Mouse (Mus musculus) right cerebral cortex, postnatal 4 days (tissue): Measurements from ENCODE around the gene Arhgdig.
"Not testable (repeated sequence)": the region's sequence is repeated elsewhere in the genome, so short reads cannot be mapped to it uniquely, and the experiment has no call there.

Experiments
- DNase-seq: peaks from one replicate; pipeline ENCODE4 v3.0.0-alpha.2; 2022

Arhgdig gene

GRCm38 (mm10) chr17:26203321-26203811 is 4.2 kb downstream of the Arhgdig start:
- DNase-seq, result peak; percentile 44

DNA sequence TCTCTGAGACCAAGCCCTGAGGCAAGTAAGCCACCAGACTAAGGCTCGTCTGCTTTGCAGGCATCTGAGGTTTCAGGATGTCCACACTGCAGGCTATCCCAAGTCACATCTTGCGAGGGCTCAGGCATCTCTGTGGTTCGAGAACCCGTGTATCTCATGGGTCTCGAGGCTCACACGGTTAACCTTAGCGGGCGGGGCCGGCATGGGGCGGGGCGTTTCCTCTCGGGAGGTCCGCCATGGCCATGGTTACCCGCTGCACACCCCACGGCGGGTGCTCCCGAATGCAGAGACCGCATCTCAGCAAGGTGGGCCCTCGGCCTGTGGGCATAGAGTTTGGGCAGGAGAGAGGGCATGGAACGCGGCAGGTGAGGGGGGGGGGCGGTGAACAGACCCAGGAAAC is 4.8 kb downstream of the Arhgdig start, which contains the start of gene Rgs11:
Gene Rgs11 (plus strand): TSS at position 215 of the 400 bp plus-strand sequence.
- DNase-seq, result peak; percentile 48

DNA sequence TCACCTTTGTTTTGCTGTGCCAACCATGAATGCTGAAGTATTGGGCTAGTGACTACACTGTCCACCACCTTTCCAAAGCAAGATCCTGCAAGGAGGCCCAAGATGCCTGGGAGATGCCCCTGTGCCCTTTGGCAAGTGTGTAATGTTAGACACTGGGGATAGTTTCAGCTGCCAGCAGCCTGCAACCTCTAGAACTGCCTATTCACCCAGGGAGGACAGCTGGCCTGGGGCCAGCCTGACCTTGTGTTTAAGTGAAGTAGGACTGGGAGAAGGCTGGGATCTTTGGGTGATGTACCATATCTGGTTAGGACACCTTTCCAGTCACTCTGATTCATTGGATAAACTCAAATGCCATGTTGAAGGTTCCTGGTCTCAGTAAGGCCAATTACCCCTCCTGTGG is 5.6 kb downstream of the Arhgdig start:
- DNase-seq, result no peak

DNA sequence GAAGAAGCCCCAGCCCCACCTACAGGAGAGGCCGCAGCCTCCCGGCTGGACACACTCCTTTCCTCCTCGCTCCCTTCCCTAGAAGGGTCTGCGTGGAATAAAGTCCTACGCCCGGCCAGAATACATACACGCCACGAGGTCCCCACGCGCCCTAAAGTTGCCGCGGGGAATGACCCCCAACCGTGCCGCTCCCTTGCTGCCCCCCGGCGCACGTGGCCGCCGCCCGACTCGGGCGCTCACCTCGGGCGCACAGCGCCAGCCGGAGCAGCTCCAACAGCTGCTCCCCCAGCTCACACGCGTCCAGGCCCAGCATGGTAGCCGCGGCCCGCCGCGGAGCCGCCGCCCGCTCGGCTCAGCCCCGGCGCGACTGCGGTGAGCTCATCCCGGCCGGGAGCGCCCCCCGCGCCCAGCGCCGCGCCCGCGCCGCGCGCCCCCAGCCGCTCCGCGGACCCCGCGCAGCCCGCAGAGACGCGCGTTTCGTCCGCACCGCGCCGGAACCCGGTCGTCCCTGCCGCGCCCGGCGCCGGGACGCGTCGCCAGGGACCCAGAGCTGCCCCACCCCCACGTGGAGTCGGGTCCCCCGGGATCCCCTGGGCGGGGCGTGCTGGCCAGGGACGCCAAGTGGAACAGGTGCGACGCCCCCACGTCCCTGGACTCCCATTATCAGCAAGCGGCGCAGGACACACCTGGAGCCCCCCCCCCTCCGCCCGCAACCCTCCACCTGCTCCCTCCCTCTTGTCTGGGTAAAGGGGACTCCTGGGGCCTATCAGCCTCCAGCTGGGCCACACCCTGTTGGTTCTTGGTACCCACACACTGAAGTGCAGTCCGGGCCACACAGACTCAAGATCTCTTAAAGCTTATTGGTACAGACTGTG is 6.5 kb downstream of the Arhgdig start:
- DNase-seq, result peak; percentile 52

DNA sequence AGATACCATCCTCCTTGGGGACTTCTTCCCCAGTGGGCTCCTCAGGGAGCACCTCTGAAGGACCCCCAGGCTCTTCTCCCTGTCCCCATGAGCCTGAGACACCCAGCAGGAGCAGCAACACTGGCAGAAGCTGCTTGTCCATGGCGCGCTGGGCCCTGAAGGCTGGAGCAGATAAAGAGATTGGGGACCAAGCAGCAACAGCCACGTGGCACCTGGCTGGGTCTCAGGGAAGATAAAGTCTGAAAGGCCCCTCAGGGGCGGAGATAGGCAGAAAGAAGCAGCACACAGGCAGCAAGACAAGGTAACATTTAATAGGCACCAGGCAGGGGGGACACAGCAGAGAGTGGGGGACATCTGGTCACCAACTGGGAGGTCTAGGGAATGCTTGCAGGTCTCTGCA is 8.7 kb downstream of the Arhgdig start, which contains the start of gene Pdia2:
Gene Pdia2 (minus strand): TSS at position 196 of the 400 bp plus-strand sequence.
- no peak for DNase-seq

GRCm38 (mm10) chr17:26192481-26193190 is 14.9 kb downstream of the Arhgdig start:
- no peak for DNase-seq

DNA sequence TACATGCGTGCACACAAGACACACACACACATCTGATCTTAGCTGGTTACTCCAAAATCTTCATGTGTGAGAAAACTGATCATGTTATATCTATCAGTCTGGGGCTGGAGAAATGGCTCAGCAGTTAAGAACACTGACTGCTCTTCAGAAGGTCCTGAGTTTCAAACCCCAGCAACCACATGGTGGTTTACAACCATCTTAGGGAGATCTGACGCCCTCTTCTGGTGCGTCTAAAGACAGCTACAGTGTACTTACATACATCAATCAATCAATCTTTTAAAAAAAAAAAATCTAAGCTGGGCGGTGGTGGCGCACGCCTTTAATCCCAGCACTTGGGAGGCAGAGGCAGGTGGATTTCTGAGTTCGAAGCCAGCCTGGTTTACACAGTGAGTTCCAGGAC is 16.1 kb downstream of the Arhgdig start:
- DNase-seq, result not testable (repeated sequence)

DNA sequence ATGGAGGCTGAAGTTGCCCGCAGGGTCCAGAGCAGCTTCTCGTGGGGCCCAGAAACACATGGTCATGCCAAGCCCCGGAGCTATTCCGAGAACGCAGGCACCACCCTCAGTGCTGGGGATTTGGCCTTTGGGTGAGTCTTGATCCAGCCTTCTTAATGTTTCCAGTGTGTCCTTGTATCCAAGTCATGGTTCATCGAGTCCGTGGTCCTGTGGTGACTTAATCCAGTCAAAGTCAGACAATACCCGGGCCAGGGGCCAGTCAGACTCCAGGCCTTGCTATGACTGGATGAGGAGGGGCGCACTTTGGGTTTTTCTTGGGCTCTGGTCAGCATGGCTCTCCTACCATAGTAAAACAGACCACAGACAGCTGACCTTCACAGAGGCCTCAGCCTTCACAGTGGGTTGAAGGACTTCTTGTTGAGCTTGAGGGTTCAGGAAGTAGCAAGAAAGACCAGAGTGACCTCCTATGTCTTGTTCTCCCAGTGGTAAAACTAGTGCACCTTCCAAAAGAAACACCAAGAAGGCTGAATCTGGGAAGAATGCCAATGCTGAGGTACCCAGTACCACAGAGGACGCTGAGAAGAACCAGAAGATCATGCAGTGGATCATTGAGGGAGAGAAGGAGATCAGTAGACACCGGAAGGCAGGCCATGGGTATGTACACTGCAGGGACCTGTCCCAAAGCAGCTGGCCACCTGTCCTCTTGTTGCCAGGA is 19.3 kb downstream of the Arhgdig start:
- no peak for DNase-seq

GRCm38 (mm10) chr17:26187592-26187991 is 20.0 kb downstream of the Arhgdig start:
- no peak for DNase-seq

DNA sequence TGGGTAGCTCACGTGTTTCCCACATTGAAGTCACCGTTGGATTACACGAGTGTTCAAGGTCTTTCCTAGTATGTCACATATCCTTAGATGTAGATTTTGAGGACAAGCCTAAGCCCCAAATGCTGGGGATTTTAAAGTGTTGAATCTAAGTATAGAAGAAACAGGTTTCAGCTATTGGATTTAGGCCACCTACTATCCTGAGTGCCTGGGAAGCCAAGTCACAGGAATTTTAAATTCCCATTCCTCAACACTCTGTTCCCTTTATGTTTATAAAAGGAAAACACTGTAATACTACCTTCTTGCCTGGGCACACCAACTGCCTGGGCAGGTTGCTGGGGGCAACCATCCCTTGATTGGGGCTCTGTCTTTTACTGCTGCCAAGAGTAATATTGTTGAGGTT is 26.4 kb downstream of the Arhgdig start:
- DNase-seq, result no peak

DNA sequence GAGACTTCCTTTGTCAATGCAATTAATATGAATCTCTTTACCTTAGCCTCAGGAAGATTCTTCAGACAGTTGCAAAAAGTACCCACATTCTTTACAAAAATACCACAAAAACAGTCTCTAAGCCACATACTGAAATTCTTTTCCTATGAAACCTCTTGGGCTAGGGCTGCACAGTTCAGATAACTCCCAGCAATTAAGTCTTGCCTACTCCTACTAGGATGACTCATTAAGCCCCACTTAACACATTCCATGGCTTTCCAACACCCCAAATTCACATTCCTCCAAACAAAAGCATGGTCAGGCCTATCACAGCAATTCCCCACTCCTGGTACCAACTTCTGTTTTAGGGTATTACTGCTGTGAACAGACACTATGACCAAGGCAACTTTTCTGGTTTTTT is 29.0 kb downstream of the Arhgdig start:
- no peak for DNase-seq

DNA sequence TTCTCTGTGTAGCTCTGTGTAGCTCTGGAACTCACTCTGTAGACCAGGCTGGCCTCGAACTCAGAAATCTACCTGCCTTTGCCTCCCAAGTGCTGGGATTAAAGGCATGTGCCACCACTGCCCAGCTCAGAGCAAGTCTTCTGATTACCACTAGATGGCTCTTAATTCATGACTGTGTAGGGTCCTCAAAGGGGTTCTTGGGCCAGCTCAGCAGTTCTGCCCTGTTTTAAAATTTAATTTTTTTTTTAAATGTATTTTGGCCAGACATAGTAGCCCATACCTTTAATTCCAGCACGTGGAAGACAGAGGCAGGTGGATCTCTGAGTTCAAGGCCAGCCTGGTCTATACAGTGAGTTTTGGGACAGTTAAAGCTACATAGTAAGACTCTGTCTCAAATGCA is 32.3 kb downstream of the Arhgdig start:
- DNase-seq, result not testable (repeated sequence)

DNA sequence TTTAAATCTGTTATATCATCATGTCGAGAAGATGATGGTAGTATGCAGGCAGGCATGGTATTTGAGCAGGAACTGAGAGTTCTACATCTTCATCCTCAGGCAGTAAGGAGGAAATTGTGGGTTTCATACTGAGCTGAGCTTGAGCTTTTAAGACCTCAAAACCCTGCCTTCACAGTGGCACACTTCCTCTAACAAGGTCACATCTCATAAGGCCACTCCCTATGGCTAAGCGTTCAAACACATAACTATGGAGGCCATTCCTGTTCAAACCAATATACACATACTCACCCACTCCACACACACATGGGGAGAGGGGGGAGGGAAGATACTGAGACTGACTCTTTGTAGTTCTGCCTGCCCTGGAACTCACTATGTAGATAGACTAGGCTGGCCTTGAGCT is 39.5 kb downstream of the Arhgdig start:
- no peak for DNase-seq

GRCm38 (mm10) chr17:26162736-26163135 is 44.9 kb downstream of the Arhgdig start:
- DNase-seq, result no peak

DNA sequence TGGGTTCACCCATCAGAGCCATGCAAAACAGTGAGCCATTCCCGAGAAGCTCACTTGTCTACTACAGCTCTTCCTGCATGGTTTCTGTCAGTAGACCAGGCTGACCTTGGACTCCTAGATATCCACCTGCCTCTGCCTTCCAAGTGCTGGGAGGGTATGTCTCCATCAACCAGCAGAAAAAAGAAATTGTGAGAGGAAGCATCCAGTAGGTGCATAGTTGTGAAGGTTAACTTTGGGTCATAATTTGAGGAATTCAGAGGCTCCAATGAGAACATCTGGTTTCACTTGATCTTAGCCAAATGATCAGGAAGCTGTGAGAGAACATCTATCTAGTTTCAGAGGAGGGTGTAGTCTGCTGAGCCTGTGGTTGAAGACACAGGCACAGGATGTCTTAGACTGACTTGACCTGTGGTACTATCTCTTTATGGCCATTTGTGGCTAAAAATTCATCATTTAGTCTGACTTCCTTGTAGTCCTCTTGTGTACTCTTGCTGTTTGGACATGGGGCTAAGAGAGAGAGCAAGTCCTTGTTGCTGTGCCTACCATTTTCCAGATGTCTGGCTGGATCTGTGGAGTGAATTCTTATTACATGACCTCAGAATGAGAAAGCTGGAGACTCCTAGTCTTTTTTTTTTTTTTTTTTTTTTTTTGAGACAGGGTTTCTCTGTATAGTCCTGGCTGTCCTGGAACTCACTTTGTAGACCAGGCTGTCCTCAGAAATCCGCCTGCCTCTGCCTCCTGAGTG is 55.5 kb downstream of the Arhgdig start:
- no peak for DNase-seq
